Mouse (Mus musculus) lung, postnatal 0 days (tissue): ENCODE results near the gene Dcakd.

ENCODE experiments used
- CTCF ChIP-seq: IDR thresholded peaks from 2 replicates; pipeline ENCODE4 v1.5.1; 2016; ENCODE audit warnings: antibody characterized with exemption, mild to moderate bottlenecking
- EP300 ChIP-seq: IDR thresholded peaks from 2 replicates; pipeline ENCODE4 v1.6.1; 2016; ENCODE audit warnings: antibody characterized with exemption, mild to moderate bottlenecking, control low read depth

- TF ChIP-seq EP300 (no peak), CTCF (no peak)
Measured at GRCm38 (mm10) chr11:103076010-103076409, 47.9 kb upstream of the Dcakd start.
